Mouse (Mus musculus) small intestine, adult 2 months (tissue): ENCODE results near the gene Elp6. TPM values are rescaled to one million over a fixed set of nuclear protein-coding genes. Genes with fewer than 3 reads are reported as not detected.

ENCODE experiments used
- H3K27ac ChIP-seq: fragments of 200-500 bp; 2 replicates; pipeline ENCODE4 v1.5.1; 2012; ENCODE audit warnings: low read depth, low read length, control low read depth, inconsistent platforms; ENCODE audit not compliant: insufficient read depth
- H3K27me3 ChIP-seq: fragments of 200-500 bp; 2 replicates; pipeline ENCODE4 v1.6.1; 2012; ENCODE audit warnings: mild to moderate bottlenecking, moderate library complexity, low read length, inconsistent platforms; ENCODE audit not compliant: control insufficient read depth, insufficient read depth
- H3K36me3 ChIP-seq: fragments of 200-500 bp; 2 replicates; pipeline ENCODE4 v1.6.1; 2012; ENCODE audit warnings: mild to moderate bottlenecking, low read length, control low read depth, inconsistent platforms; ENCODE audit not compliant: control insufficient read depth, insufficient read depth
- H3K4me1 ChIP-seq: fragments of 200-500 bp; 2 replicates; pipeline ENCODE4 v1.6.1; 2012; ENCODE audit warnings: low read length, inconsistent platforms, mixed read lengths; ENCODE audit not compliant: control insufficient read depth, insufficient read depth, insufficient read length
- H3K4me3 ChIP-seq: fragments of 200-500 bp; 2 replicates; pipeline ENCODE4 v1.5.1; 2012; ENCODE audit warnings: low read depth, mild to moderate bottlenecking, control low read depth, inconsistent platforms, low read length, moderate library complexity
- CTCF ChIP-seq: fragments of 200-500 bp; IDR thresholded peaks from 2 replicates; pipeline ENCODE4 v1.5.1; 2012; ENCODE audit warnings: low read depth, mild to moderate bottlenecking, control low read depth, inconsistent platforms, low read length, moderate library complexity, mixed read lengths; ENCODE audit not compliant: insufficient replicate concordance, insufficient read length; ENCODE audit errors: extremely low read depth
- POLR2A ChIP-seq: fragments of 200-500 bp; IDR thresholded peaks from 2 replicates; pipeline ENCODE4 v1.6.1; 2012; ENCODE audit warnings: low read depth, mild to moderate bottlenecking, control low read depth, inconsistent platforms, low read length, moderate library complexity
- WGBS: fragments of 180-500 bp; shearing (Covaris S2); methylation state at CpG from one replicate; pipeline ENCODE4 v1.1.7; 2018; 5-methylcytosine and 5-hydroxymethylcytosine counted together
- polyA plus RNA-seq: library from polyadenylated mRNA; depleted of rRNA; stranded (reverse); fragments of >200 nt; gene quantifications from 2 replicates; pipeline ENCODE4 v1.2.3, GENCODE M21; 2012

Gene Elp6
- polyA plus RNA-seq, 1 experiment, result 5.7 TPM

DNA sequence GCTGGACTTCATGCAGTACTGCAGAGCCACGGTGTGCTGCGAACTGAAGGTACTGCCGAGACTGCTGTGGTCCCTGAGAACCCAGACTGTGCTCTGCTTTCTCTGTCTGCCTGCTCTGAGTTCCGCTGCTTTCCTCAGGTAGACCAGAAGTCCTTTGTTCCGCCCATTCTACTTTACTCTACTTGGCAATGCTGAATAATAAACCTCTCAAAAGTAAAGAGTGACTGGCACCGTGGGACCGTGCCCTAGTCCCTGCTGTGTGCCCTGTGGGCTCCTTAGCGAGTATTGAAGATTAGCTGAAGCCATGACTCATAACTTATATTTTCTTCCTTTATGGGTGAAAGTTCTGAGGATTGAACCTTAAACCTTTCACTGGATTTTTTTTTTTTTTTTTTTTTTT is 10.9 kb downstream of the Elp6 start:
- WGBS, result 75% methylated on average over 8 of the region's 8 CpGs
- no peaks in the 10 kb centered on the region for H3K27me3 ChIP-seq
- TF ChIP-seq POLR2A (no peak), CTCF (no peak)
- no peak overlapping the region for H3K27ac ChIP-seq
- H3K36me3 ChIP-seq, result peaks cover 4% of the 10 kb centered on the region
- no peak overlapping the region for H3K4me3 ChIP-seq
- H3K4me1 ChIP-seq, result peaks cover 3% of the 10 kb centered on the region; the same call in 1 of the 2 replicates

DNA sequence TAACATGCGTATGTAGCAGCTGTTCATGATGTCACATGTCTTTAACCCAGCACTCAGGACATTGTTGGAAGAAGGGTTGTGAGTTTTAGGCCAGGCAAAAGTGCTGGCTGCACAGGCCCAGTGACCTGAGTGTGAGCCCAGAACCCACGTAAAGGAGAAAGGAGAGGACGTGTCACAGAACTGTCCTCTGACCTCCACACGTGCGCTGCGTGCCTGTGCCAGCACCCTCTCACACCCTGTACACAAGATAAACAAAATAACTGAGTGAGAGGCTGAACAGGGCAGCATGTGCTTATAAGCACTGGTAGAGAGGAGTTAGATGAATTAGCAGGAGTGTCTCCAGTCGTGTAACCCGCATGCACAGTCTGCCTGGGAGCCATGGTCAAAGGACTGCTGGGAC is 11.5 kb downstream of the Elp6 start:
- 87% methylated on average over 8 of the region's 8 CpGs for WGBS
- H3K4me3 ChIP-seq, result no peak overlapping the region
- no peaks in the 10 kb centered on the region for H3K27me3 ChIP-seq
- TF ChIP-seq CTCF (no peak), POLR2A (no peak)
- peaks cover 4% of the 10 kb centered on the region for H3K36me3 ChIP-seq
- no peak overlapping the region for H3K27ac ChIP-seq
- H3K4me1 ChIP-seq, result peaks cover 3% of the 10 kb centered on the region; the same call in 1 of the 2 replicates

DNA sequence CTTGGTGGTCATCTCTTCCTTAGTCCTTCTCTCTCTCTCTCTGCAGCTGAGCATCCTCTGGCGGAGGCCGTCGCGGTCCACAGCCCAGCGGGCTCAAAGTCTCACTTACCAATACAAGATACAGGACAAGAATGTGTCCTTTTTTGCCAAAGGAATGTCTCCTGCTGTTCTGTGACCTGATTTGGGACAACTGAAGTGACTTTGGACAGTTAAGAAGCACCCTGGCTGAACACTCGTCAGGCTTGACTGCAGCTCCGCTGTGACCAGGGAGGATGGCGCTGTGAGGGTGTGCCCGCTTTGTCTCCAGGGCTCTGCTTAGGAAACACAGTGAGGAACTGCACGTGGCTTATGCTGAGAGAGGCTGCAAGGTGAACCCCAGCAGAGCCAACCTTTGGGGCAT is 15.8 kb downstream of the Elp6 start:
- TF ChIP-seq POLR2A (no peak), CTCF (no peak)
- Histone ChIP-seq H3K27ac (no peak overlapping the region), H3K36me3 (peaks cover 3% of the 10 kb centered on the region), H3K4me3 (no peak overlapping the region), H3K27me3 (no peaks in the 10 kb centered on the region), H3K4me1 (no peaks in the 10 kb centered on the region)
- 92% methylated on average over 10 of the region's 10 CpGs for whole genome bisulfite sequencing

DNA sequence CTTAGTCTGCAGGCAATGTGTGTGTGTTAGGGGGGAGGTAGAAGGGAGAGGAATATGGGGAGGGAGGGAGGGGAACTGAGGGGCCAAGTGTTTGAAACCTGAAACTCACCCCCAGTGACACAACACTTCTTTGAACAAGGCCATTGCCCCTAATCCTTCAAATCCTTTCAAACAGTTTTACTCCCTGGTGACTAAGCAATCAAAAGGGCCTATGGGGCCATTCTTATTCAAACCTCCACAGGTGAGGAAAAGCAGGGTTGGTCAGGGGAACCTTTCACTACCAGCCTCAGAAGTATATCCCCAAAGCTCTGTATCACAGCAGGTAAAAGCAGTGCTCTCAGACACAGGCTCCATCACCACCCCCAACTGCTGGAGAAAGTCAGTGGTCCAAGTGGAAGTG is 18.0 kb downstream of the Elp6 start:
- H3K4me3 ChIP-seq, result no peak overlapping the region
- no peak overlapping the region for H3K27ac ChIP-seq
- TF ChIP-seq POLR2A, result no peak
- no peak for TF ChIP-seq CTCF
- H3K36me3 ChIP-seq, result no peaks in the 10 kb centered on the region
- no peaks in the 10 kb centered on the region for H3K4me1 ChIP-seq
- H3K27me3 ChIP-seq, result no peaks in the 10 kb centered on the region

DNA sequence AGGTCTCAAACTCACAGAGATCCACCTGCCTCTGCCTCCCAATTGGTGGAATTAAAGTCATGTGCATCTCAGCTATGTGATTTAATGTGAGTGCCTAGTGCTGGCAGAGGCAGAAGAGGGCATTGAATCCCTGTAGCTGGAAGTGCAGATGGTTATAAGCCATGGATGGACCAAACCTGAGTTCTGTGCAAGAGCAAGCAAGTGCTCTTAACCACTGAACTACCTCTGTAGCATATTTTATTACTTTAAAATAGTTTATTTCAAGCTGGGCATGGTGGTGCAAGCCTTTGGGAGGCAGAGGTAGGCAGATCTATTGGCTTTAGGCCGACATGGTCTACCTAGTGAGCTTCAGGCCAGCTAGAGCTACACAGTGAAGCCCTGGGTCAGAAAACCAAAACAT is 19.2 kb downstream of the Elp6 start:
- Histone ChIP-seq H3K27me3 (no peaks in the 10 kb centered on the region), H3K4me1 (peaks cover 2% of the 10 kb centered on the region; the same call in 1 of the 2 replicates), H3K27ac (no peak overlapping the region), H3K4me3 (no peak overlapping the region), H3K36me3 (no peaks in the 10 kb centered on the region)
- 89% methylated on average over 1 of the region's 1 CpGs for WGBS
- no peak for TF ChIP-seq CTCF
- TF ChIP-seq POLR2A, result no peak

DNA sequence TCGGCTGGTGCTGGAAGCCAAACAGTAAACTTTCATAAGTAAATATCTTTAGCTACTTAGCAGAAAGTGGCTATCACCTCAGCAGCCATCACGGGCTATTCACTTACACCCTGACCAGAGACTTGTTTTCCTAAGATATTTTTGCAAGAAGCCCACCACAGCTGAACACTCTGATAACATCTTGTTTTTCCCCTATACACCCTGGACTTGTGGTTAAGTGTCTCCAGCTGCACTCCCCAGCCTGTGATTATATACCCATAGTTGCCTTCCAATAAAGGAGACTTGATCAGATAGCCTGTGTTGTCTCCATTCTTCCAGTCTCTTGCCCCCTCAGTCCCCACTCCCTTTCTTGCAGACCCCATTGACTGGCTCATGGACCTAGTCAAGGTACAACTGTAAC is 23.2 kb downstream of the Elp6 start:
- H3K4me3 ChIP-seq, result no peak overlapping the region
- TF ChIP-seq POLR2A, result no peak
- TF ChIP-seq CTCF, result no peak
- H3K4me1 ChIP-seq, result peaks cover 3% of the 10 kb centered on the region; the same call in 1 of the 2 replicates
- 67% methylated on average over 2 of the region's 2 CpGs for WGBS
- H3K27ac ChIP-seq, result no peak overlapping the region
- H3K27me3 ChIP-seq, result no peaks in the 10 kb centered on the region
- no peaks in the 10 kb centered on the region for H3K36me3 ChIP-seq

DNA sequence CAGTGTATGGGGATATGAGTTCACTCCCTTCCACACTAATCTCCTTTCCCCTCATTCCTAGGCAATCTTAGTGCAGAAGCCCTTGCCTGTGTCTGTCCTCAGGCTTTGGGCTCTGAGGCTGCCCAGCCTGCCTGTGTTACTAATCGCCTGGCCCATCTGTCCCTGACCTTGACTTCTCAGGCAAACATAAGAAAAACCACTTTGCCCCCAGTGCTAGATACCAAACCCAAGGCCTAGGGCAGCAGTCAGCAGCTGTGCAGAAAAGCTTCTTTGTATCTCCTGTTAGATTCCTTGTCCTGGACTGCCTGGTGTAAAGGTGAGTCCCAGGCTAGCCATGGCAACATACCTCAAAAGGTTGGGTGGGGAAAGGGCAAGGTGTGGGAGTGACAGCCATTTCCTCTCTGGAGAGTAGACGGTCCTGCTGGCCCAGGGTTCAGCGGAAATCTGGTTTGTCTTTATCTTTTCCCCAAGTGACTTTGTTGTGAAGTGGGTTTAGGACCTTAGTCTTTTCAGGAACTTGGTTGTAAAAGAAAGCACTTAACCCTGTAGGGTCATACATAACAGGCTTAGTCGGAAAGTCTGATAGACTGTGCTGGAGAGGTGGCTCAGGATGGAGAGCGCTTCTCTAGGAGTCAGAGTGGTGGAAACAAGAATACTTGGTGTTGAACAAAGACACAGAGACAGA is 24.1 kb downstream of the Elp6 start:
- Histone ChIP-seq H3K4me3 (no peak overlapping the region), H3K27ac (no peak overlapping the region), H3K27me3 (no peaks in the 10 kb centered on the region), H3K4me1 (peaks cover 3% of the 10 kb centered on the region; the same call in 1 of the 2 replicates), H3K36me3 (no peaks in the 10 kb centered on the region)
- TF ChIP-seq POLR2A (no peak), CTCF (no peak)
- 46% methylated on average over 5 of the region's 5 CpGs for WGBS
